Mouse (Mus musculus): Measurements from ENCODE around the gene Ppm1n.
A peak's percentile ranks its signal among the peaks of the same experiment; 100 is the strongest.

DNA sequence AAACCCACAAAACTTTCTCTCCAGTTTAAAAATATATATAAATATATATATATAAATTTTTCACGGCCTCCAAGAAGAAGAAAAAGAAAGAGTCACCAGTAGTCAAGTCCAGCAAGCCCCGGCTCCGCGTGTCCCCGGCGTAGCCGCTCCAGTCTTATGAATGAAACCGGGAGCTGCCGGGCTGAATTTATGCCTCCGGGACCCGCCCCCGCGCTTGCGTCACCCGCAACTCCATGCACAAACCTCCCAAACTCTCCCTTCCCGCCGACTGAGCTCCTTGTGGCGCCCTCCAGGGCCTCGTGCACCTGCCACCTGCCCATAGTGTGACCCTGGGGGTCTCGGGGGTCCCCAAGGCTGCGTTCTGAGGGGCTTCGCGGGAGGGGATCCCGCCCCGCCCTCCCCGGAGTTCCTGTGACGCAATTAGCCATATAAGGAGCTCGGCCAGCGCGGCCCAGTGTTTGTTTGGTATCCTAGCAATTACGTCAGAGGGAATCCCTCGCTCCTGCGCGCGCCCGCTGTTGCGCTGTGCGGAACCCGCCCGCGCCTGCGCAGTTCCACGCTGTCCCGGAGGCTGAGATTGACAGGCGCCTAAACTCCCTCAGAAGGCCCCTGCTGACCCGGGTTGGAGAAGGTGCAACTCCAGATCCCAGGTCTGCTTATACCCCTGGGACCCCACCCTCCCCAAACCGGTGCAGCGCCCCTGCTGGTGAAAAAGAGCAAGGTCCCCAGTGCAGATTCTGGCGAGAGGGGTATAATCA lies 30.2 kb upstream of the Ppm1n start, which contains the start of gene Fosb:
- peak; percentile 41 for TF ChIP-seq CTCF (IDR thresholded peaks at IDR 0.05; ENCODE audit: low read depth)
- peak; percentile 74; the same call in 1 of the 2 replicates for TF ChIP-seq EP300 (IDR thresholded peaks at IDR 0.05; ENCODE audit: low read depth)
